Mouse (Mus musculus) spleen, adult 2 months (tissue): ENCODE results near the gene Olfr303. TPM values are rescaled to one million over a fixed set of nuclear protein-coding genes. Genes with fewer than 3 reads are reported as not detected.

Source experiments
- DNase-seq, 2 experiments: peaks; one replicate each; pipeline versions ENCODE4 v3.0.0 to v3.0.0-alpha.2; 2012 to 2021; ENCODE audit warnings: low spot score in 2 of 2, low read depth in 1 of 2
- H3K27ac ChIP-seq: fragments of 200-500 bp; 2 replicates; pipeline ENCODE4 v1.5.1; 2012; ENCODE audit warnings: low read length, inconsistent platforms; ENCODE audit not compliant: insufficient read depth
- H3K27me3 ChIP-seq: fragments of 200-500 bp; 2 replicates; pipeline ENCODE4 v1.6.1; 2012; ENCODE audit warnings: mild to moderate bottlenecking, moderate library complexity, low read length, inconsistent platforms; ENCODE audit not compliant: control insufficient read depth, insufficient read depth
- H3K36me3 ChIP-seq: fragments of 200-500 bp; 2 replicates; pipeline ENCODE4 v1.6.1; 2012; ENCODE audit warnings: mild to moderate bottlenecking, low read length, inconsistent platforms; ENCODE audit not compliant: control insufficient read depth, insufficient read depth
- H3K4me1 ChIP-seq: fragments of 200-500 bp; 2 replicates; pipeline ENCODE4 v1.6.1; 2011; ENCODE audit warnings: inconsistent platforms; ENCODE audit not compliant: control insufficient read depth, insufficient read depth, insufficient read length
- H3K4me3 ChIP-seq: fragments of 200-500 bp; 2 replicates; pipeline ENCODE4 v1.5.1; 2011; ENCODE audit warnings: mild to moderate bottlenecking, inconsistent platforms; ENCODE audit not compliant: insufficient read depth, insufficient read length; ENCODE audit errors: extremely low read depth
- CTCF ChIP-seq: fragments of 200-500 bp; IDR thresholded peaks from 2 replicates; pipeline ENCODE4 v1.5.1; 2011; ENCODE audit warnings: mild to moderate bottlenecking, inconsistent platforms; ENCODE audit not compliant: insufficient read depth, insufficient read length, insufficient replicate concordance; ENCODE audit errors: extremely low read depth
- POLR2A ChIP-seq: fragments of 200-500 bp; IDR thresholded peaks from 2 replicates; pipeline ENCODE4 v1.6.1; 2011; ENCODE audit warnings: low read depth, low read length, inconsistent platforms
- WGBS: fragments of 180-500 bp; shearing (Covaris S2); methylation state at CpG from one replicate; pipeline ENCODE4 v1.1.7; 2018; 5-methylcytosine and 5-hydroxymethylcytosine counted together
- polyA plus RNA-seq: library from polyadenylated mRNA; depleted of rRNA; stranded (reverse); fragments of >200 nt; gene quantifications from 2 replicates; pipeline ENCODE4 v1.2.3, GENCODE M21; 2012; rRNA removed

The Olfr303 gene
- polyA plus RNA-seq, 1 experiment = not detected

DNA sequence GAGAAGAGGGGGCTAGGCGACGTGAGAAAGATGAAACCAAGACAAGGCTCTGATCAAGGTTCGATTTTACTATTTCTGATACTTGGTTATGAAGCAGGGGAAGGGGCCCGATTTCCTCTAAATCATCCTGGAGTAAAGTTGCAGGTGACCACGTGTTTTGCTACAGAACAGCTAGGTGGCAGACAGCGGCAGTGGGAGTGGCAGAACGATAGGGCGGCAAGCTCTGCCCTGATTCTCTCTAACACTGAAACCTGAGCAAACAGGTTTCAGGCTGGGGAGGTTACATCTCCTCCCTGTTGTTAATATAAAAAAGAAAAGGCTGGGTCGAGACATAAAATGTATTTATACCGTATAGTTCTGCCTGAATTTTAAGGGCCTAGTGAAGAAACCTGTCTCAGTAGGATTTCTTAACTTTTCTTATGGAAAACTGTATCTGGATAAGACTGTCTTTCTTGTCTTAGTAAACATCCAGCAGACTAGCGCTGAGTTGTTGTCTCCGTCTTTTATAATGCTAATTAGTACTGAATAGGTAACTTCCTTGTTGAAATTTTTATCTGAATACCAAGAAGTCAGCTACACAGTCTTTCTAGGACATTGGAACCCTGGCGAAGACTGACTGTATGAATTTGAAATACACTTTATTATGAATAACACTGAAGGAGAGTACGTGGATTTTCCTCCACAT, 54.6 kb downstream of the Olfr303 start:
- H3K27me3 ChIP-seq = no peaks in the 10 kb centered on the region
- H3K36me3 ChIP-seq = no peaks in the 10 kb centered on the region
- no peak overlapping the region for H3K27ac ChIP-seq
- no peaks in the 10 kb centered on the region for H3K4me1 ChIP-seq
- WGBS = 80% methylated on average over 14 of the region's 14 CpGs
- no peak overlapping the region for H3K4me3 ChIP-seq
- TF ChIP-seq CTCF = no peak
- TF ChIP-seq POLR2A = no peak
- no peak for DNase-seq

Other genes with a start within 250 kb of the Olfr303 start
- not detected in 2 replicates for gene Vmn2r75, start 226.0 kb downstream of the Olfr303 start, polyA plus RNA-seq
- gene Vmn2r76, start 151.5 kb downstream of the Olfr303 start, polyA plus RNA-seq = not detected in 2 replicates
- not detected in 2 replicates for gene Olfr310, start 120.6 kb downstream of the Olfr303 start, polyA plus RNA-seq
- not detected in 2 replicates for gene Olfr309, start 84.1 kb downstream of the Olfr303 start, polyA plus RNA-seq
- gene Olfr308, start 72.2 kb downstream of the Olfr303 start, polyA plus RNA-seq = not detected in 2 replicates
- gene Olfr307, start 60.2 kb downstream of the Olfr303 start, polyA plus RNA-seq = not detected in 2 replicates
- gene Olfr305, start 30.9 kb downstream of the Olfr303 start, polyA plus RNA-seq = not detected in 2 replicates
- not detected in 2 replicates for gene Olfr304, start 11.1 kb downstream of the Olfr303 start, polyA plus RNA-seq
- not detected in 2 replicates for gene Olfr301, start 6.1 kb upstream of the Olfr303 start, polyA plus RNA-seq
- gene Olfr299, start 62.1 kb upstream of the Olfr303 start, polyA plus RNA-seq = not detected in 2 replicates
- not detected in 2 replicates for gene Olfr298, start 94.7 kb upstream of the Olfr303 start, polyA plus RNA-seq
- gene Olfr297, start 122.2 kb upstream of the Olfr303 start, polyA plus RNA-seq = not detected in 2 replicates
- gene Olfr295, start 186.1 kb upstream of the Olfr303 start, polyA plus RNA-seq = not detected in 2 replicates
- gene Olfr294, start 218.9 kb upstream of the Olfr303 start, polyA plus RNA-seq = not detected in 2 replicates